Mouse (Mus musculus): ENCODE data around the gene Fut1. TPM values are rescaled to one million over a fixed set of nuclear protein-coding genes. Genes with fewer than 3 reads are reported as not detected.

The Fut1 gene
- 0.69 TPM in 1 of 2 replicates, not detected in the other for polyA plus RNA-seq (2015; fragmentation: Nextera tagmentation; extraction: Ambion mirVana)

DNA sequence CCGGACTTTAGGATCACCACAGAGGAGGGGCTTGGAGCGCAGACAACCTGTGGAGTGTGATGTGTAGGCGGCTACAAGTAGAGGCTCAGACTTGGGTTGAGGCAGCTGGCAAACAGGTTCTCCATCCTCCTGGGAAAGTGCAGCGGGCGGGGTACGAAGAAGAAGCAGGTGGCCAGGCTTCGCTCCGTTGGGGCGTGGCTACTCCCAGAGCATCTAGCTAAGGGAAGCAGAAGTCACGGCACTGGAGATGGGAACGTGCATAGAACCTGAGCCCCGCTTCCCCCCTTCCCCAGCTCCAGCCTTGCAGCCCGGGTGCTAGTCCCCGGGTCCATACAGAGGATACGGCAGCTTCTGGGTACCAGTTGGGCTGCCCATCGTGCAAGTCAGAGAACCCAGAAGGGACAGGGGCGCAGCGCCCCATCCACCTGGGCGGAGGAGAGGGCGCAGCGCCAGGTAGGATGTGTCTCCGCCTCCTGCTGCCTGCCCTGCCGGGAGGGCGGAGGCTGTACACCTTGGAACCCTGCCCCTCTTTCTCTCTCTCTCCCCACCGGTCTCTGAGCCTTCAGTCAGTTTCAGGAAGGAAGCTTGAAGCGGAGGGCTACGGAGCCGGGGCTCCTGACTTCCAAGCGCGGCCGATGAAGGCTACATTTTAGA lies at the start of gene Fut1:
Gene Fut1 (plus strand): TSS at position 248 of the 654 bp plus-strand sequence.
- Histone ChIP-seq H3K27me3 (replicated peaks) (peaks cover 39% of the 10 kb centered on the region), H3K27ac (replicated peaks) (no peak within 1 kb of the TSS), H3K4me3 (replicated peaks) (peak within 1 kb of the TSS; percentile 17), H3K36me3 (no peaks in the 10 kb centered on the region), H3K9ac (replicated peaks) (no peak within 1 kb of the TSS), H3K4me1 (peaks cover 7% of the 10 kb centered on the region), H3K9me3 (replicated peaks) (no peaks in the 10 kb centered on the region), H3K4me2 (peak within 1 kb of the TSS; percentile 47)
- WGBS: 7% methylated on average over 31 of the region's 31 CpGs
- no peak for ATAC-seq (ENCODE audit: low FRiP score)

DNA sequence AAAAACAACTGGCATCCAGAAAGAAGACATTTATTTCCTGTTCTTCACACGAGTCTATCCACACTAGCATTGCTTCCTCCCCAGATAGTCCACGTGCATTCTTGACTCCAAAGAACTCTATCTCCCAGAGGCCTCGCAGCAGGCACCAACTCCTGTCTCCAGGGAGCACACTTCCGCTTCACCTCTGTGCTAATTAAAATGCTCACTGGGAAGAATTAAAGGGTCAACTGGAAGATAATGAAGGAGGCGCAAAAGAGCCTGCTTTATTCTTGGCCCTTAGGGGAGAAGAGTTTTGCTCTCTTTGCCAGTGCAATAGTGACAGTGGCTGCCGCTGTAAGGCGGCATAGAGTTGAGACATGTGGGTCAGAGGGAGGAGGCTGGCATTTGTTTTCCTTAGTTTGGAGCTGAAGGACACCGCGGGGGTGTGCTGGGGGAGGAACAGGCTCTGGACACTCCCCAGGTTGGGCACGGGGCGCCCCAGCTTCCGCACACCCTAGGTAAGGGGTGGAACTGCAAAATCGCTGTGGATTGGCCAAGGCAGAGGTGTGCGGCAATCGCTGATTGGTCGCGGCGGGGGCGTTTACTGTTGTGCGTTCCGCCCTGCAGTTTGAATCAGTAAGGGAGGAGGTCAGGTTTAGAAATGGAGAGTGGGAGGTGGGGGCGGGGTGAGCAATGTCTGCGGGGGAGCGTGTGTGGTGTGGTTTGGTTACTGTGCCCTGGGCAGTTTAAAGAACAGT lies 49.1 kb upstream of the Fut1 start:
- peaks cover 39% of the 10 kb centered on the region for H3K4me1 ChIP-seq
- H3K4me2 ChIP-seq: peak overlapping the region; percentile 85
- H3K9me3 ChIP-seq (replicated peaks): no peaks in the 10 kb centered on the region
- no peaks in the 10 kb centered on the region for H3K27me3 ChIP-seq (replicated peaks)
- peak overlapping the region; percentile 88 for H3K27ac ChIP-seq (replicated peaks)
- 1% methylated on average over 24 of the region's 24 CpGs for WGBS
- H3K9ac ChIP-seq (replicated peaks): peak overlapping the region; percentile 50
- peak overlapping the region; percentile 53 for H3K4me3 ChIP-seq (replicated peaks)
- peak; percentile 93 for ATAC-seq (ENCODE audit: low FRiP score)
- H3K36me3 ChIP-seq: no peaks in the 10 kb centered on the region

DNA sequence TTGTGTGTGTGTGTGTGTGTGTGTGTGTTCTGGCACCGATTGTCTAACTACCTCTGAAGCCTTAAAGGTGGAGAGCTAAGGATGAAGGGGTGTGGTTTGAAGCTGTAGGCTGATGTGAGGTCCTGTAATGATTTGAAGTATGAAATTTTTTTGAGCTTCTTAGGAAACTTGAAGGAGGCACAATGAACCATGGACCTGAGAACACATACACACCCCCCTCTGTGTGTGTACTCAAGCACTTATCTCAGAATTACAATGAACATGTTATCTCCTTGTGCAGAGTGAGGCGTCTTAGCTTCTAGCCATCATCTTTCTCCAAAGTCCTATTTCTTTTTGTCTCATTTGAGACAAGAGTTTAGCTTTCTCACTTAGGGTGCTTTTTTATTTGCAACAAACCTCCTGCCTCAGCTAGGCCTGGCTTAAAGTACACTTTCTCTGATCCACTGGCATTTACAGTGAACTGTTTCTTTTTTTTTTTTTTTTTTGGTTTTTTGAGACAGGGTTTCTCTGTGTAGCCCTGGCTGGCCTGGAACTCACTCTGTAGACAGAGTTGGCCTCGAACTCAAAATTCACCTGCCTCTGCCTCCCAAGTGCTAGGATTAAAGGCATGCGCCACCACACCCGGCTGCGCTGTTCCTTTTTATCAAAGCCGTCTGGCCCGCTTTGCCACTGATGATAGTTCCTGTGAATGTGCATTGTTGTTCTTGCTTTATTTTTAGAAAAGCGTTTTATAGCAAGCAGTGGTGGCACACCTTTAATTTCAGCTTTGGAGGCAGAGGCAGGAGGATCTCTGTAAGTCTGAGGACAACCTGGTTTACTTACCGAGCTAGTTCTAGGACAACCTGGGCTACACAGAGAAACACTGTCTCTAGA lies 48.3 kb upstream of the Fut1 start:
- H3K27ac ChIP-seq (replicated peaks): peak overlapping the region; percentile 88
- WGBS: 80% methylated on average over 10 of the region's 10 CpGs
- peak overlapping the region; percentile 53 for H3K4me3 ChIP-seq (replicated peaks)
- H3K27me3 ChIP-seq (replicated peaks): no peaks in the 10 kb centered on the region
- no peaks in the 10 kb centered on the region for H3K36me3 ChIP-seq
- no peaks in the 10 kb centered on the region for H3K9me3 ChIP-seq (replicated peaks)
- ATAC-seq (ENCODE audit: low FRiP score): peak; percentile 25; the same call in 1 of the 2 replicates
- H3K4me1 ChIP-seq: peaks cover 39% of the 10 kb centered on the region
- peak overlapping the region; percentile 50 for H3K9ac ChIP-seq (replicated peaks)
- peak overlapping the region; percentile 85 for H3K4me2 ChIP-seq

DNA sequence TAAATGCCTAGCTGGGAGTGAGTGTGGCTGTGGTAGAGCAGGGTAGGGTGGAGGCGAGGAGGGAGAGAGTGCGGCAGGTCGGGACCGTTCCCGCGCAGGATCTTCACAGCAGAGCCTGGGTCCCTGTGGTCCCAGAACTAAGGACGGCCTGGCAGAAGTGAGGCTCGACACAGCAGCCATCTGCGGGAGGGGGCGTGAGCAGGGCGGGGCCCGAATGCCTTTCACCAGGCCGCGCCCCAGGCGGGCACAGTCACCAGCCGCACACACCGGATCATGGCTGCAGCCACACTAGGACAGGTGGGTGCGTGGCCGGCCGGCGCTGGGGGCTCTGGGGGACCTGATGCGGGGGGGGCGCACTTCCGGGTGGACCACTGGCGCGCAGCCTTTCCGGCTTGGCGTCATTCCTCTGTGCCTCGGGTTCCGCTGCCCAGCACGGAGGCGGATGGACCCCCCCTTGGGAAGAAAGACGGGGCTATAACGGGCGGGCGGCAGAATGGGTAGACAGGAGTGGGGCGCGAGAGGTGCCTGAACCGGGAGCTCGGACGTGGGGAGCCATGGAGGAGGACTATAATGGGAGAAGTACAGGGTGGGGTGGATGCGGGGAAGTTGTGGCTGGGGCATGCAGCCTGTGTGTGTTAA lies 46.9 kb upstream of the Fut1 start, which contains the start of gene Bcat2:
Gene Bcat2 (plus strand): TSS at position 51 of the 639 bp plus-strand sequence.
- Histone ChIP-seq H3K27ac (replicated peaks) (peak within 1 kb of the TSS; percentile 88), H3K9me3 (replicated peaks) (no peaks in the 10 kb centered on the region), H3K4me1 (peaks cover 39% of the 10 kb centered on the region), H3K9ac (replicated peaks) (peak within 1 kb of the TSS; percentile 88), H3K4me3 (replicated peaks) (peak within 1 kb of the TSS; percentile 71), H3K4me2 (peak within 1 kb of the TSS; percentile 81), H3K36me3 (no peaks in the 10 kb centered on the region), H3K27me3 (replicated peaks) (no peaks in the 10 kb centered on the region)
- peak; percentile 71 for ATAC-seq (ENCODE audit: low FRiP score)
- WGBS: under 1% methylated on average over 42 of the region's 42 CpGs

- Histone ChIP-seq H3K4me3 (replicated peaks) (no peak overlapping the region), H3K4me1 (peaks cover 39% of the 10 kb centered on the region), H3K27ac (replicated peaks) (no peak overlapping the region), H3K36me3 (peaks cover 12% of the 10 kb centered on the region), H3K9me3 (replicated peaks) (no peaks in the 10 kb centered on the region), H3K4me2 (no peak overlapping the region), H3K27me3 (replicated peaks) (no peaks in the 10 kb centered on the region), H3K9ac (replicated peaks) (no peak overlapping the region)
- ATAC-seq (ENCODE audit: low FRiP score): no peak
- WGBS: 56% methylated on average over 1 of the region's 1 CpGs
Measured at GRCm38 (mm10) chr7:45571966-45572365, 45.1 kb upstream of the Fut1 start.

GRCm38 (mm10) chr7:45573954-45574353 lies 43.1 kb upstream of the Fut1 start:
- H3K36me3 ChIP-seq: peaks cover 22% of the 10 kb centered on the region
- no peaks in the 10 kb centered on the region for H3K9me3 ChIP-seq (replicated peaks)
- H3K4me2 ChIP-seq: no peak overlapping the region
- peaks cover 24% of the 10 kb centered on the region for H3K4me1 ChIP-seq
- H3K4me3 ChIP-seq (replicated peaks): no peak overlapping the region
- no peak for ATAC-seq (ENCODE audit: low FRiP score)
- no peak overlapping the region for H3K9ac ChIP-seq (replicated peaks)
- H3K27ac ChIP-seq (replicated peaks): no peak overlapping the region
- 85% methylated on average over 8 of the region's 8 CpGs for WGBS
- no peaks in the 10 kb centered on the region for H3K27me3 ChIP-seq (replicated peaks)

DNA sequence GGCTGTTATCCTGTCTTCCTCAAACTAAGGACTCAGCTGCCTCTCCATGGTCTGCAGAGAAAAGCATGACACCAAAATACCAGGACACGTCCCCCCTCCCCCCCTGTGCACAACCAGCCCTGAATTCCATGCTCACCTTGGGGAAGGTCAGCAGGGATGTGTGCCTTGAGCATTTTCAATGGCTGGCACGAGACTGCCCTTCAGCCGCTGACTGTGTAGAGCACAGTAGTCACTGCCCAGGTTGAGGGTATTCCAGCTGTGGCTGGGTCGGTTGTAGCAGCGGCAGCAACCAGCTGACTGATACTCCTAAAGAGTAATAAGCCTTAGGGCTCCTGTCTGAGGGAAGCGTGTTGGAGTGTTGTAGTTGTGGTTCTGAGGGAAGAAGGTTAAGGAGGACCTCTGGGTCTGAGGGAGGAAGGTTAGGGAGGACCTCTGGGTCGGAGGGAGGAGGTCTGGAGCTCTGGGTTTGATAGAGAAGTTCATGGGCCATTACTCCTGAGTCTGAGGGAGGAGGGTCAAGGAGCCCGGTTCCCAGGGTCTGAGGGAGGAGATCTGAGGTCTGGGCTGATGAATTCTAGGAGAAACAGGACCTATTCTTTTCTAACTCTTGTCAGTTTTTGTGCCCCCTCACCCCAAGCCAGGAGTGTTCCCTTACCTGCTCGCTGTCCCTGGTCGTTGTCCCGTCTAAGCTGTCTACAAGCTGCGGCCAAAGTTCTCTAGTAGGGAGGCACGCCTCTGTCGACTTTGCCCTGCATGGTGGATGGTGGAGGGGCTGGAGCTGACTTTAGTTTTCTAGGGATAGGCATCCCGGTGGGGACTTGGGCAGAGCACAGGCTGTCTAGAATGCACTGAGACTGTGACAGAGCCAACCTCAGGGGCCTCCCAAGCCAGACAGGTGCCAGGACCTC lies 42.4 kb upstream of the Fut1 start:
- no peaks in the 10 kb centered on the region for H3K9me3 ChIP-seq (replicated peaks)
- no peak overlapping the region for H3K4me2 ChIP-seq
- H3K36me3 ChIP-seq: peaks cover 22% of the 10 kb centered on the region
- no peak overlapping the region for H3K4me3 ChIP-seq (replicated peaks)
- no peak overlapping the region for H3K9ac ChIP-seq (replicated peaks)
- H3K27me3 ChIP-seq (replicated peaks): no peaks in the 10 kb centered on the region
- H3K4me1 ChIP-seq: peaks cover 21% of the 10 kb centered on the region
- WGBS: 87% methylated on average over 15 of the region's 15 CpGs
- H3K27ac ChIP-seq (replicated peaks): no peak overlapping the region
- ATAC-seq (ENCODE audit: low FRiP score): no peak

GRCm38 (mm10) chr7:45585923-45586322 lies 31.2 kb upstream of the Fut1 start:
- 93% methylated on average over 6 of the region's 6 CpGs for WGBS
- Histone ChIP-seq H3K36me3 (peaks cover 24% of the 10 kb centered on the region), H3K27me3 (replicated peaks) (no peaks in the 10 kb centered on the region), H3K9me3 (replicated peaks) (no peaks in the 10 kb centered on the region), H3K9ac (replicated peaks) (no peak overlapping the region), H3K4me3 (replicated peaks) (no peak overlapping the region), H3K4me1 (peaks cover 13% of the 10 kb centered on the region), H3K27ac (replicated peaks) (no peak overlapping the region), H3K4me2 (no peak overlapping the region)
- no peak for ATAC-seq (ENCODE audit: low FRiP score)

DNA sequence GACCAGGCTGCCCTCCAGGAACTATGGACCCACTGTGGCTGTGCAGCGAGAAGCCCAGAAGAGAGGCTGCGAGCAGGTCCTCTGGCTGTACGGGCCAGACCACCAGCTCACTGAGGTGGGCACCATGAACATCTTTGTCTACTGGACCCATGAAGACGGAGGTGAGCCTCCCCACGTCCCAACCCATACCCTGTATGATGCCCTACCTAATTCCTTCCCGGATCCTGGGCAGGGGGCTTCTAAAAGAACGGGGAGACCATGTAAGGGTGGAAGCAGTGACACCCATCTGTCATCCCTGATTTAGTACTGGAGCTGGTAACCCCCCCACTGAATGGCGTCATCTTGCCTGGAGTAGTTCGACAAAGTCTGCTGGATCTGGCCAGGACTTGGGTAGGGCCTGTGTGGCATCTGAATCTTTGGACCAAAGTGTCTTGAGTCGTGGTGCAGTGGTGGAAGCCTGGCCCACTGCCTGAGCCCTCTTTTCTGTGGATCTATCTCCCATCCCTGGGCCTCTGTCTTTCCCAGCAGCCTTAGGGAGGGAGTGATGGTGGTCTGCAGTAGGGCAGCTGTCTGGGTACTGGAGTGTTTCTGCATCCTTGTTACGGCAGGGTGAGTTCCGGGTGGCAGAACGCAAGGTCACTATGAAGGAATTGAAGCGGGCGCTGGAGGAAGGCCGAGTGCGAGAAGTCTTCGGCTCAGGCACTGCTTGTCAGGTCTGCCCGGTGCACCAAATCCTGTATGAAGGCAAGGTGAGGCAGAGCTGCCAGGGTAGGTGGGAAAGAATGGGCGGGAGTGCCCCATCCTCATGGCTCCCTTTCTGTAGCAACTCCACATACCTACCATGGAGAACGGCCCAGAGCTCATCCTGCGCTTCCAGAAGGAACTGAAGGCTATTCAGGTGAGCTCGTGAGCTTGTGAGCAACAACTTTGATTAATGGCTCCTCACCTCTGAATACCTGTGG lies 29.2 kb upstream of the Fut1 start:
- peaks cover 13% of the 10 kb centered on the region for H3K4me1 ChIP-seq
- H3K4me2 ChIP-seq: peak overlapping the region; percentile 65
- H3K36me3 ChIP-seq: peaks cover 16% of the 10 kb centered on the region; the same call in 1 of the 2 replicates
- 93% methylated on average over 23 of the region's 23 CpGs for WGBS
- H3K27me3 ChIP-seq (replicated peaks): no peaks in the 10 kb centered on the region
- no peak overlapping the region for H3K4me3 ChIP-seq (replicated peaks)
- no peak overlapping the region for H3K27ac ChIP-seq (replicated peaks)
- no peak overlapping the region for H3K9ac ChIP-seq (replicated peaks)
- H3K9me3 ChIP-seq (replicated peaks): no peaks in the 10 kb centered on the region
- ATAC-seq (ENCODE audit: low FRiP score): no peak
